Comparison of ENCODE assay signal across 8 mouse cellular contexts in the genomic region with DNA sequence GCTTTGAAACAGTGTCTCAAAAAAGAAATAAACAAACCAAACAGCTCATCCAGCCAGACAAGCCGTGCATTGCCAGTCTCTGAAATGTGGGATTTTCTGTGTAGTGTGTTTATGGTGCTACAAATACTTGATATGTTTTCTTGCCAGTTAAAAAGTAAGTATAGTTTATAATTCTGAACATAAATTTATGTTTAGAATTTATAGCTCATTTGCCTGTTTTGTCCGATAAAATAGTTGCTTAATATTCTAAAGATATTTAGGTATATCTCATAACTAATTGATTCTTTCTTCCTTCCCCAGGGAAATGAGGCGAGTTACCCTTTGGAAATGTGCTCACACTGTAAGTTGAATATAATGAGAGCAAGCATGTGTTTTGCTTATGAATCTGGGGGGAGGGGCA. TPM values are rescaled to one million over a fixed set of nuclear protein-coding genes. Genes with fewer than 3 reads are reported as not detected.
DNase-seq lines count a peak whose midpoint lies in the region; ATAC-seq and TF ChIP-seq lines count a peak whose summit lies in the region.

A gene (plus strand): TSS at position 301 of the 400 bp plus-strand sequence.

- no peaks in the 10 kb centered on the region for H3K27me3 ChIP-seq in heart, embryonic 11.5 days (ENCODE audit: control insufficient read depth, insufficient read depth, low read length)
- no peaks in the 10 kb centered on the region for H3K27me3 ChIP-seq in heart, postnatal 0 days (ENCODE audit: control insufficient read depth, insufficient read depth, low read length)
- H3K27me3 ChIP-seq in midbrain, embryonic 11.5 days (ENCODE audit: control insufficient read depth, insufficient read depth, low read length) = no peaks in the 10 kb centered on the region

- WGBS in heart, embryonic 11.5 days (ENCODE audit: insufficient replicate concordance) = 90% methylated on average over 3 of the region's 3 CpGs
- 82% methylated on average over 3 of the region's 3 CpGs for WGBS in heart, postnatal 0 days
- 88% methylated on average over 3 of the region's 3 CpGs for WGBS in midbrain, embryonic 11.5 days

- intact Hi-C loops in left cerebral cortex, postnatal 14 days (cut with DNase I) = no loop called here

- no peak within 1 kb of the TSS for H3K4me2 ChIP-seq in heart, embryonic 11.5 days
- no peak within 1 kb of the TSS for H3K4me2 ChIP-seq in heart, postnatal 0 days (ENCODE audit: low read depth, low read length)
- H3K4me2 ChIP-seq in midbrain, embryonic 11.5 days = no peak within 1 kb of the TSS

- no peak for TF ChIP-seq CTCF in heart, postnatal 0 days (IDR thresholded peaks at IDR 0.05; ENCODE audit: low read depth)

- DNase-seq in heart, adult 9 months (ENCODE audit: low spot score in 2 of 2) = no peak
- DNase-seq in adrenal gland, postnatal 25 days = no peak
- DNase-seq in heart, postnatal 0 days (ENCODE audit: low spot score) = no peak
- DNase-seq in midbrain, embryonic 11.5 days (ENCODE audit: low spot score, missing footprints) = no peak
- DNase-seq in MN1 (ENCODE audit: low spot score) = no peak
- no peak for DNase-seq in left cerebral cortex, postnatal 14 days (ENCODE audit: low spot score in 2 of 2)
- no peak for DNase-seq in left cerebral cortex, adult 11 months (ENCODE audit: low spot score)

- H3K27ac ChIP-seq in heart, embryonic 11.5 days (ENCODE audit: low read depth, low read length) = no peak within 1 kb of the TSS
- H3K27ac ChIP-seq in heart, postnatal 0 days (ENCODE audit: low read depth) = no peak within 1 kb of the TSS
- H3K27ac ChIP-seq in midbrain, embryonic 11.5 days (ENCODE audit: low read depth, low read length) = no peak within 1 kb of the TSS

- H3K9me3 ChIP-seq in heart, embryonic 11.5 days (replicated peaks; ENCODE audit: control insufficient read depth, low read length) = no peaks in the 10 kb centered on the region
- no peaks in the 10 kb centered on the region for H3K9me3 ChIP-seq in heart, postnatal 0 days (replicated peaks; ENCODE audit: control insufficient read depth, low read length)
- H3K9me3 ChIP-seq in midbrain, embryonic 11.5 days (ENCODE audit: control insufficient read depth, low read length) = no peaks in the 10 kb centered on the region

- no peak for ATAC-seq in heart, embryonic 11.5 days (replicated peaks; ENCODE audit: insufficient number of reproducible peaks, low FRiP score, low TSS enrichment)
- no peak for ATAC-seq in heart, postnatal 0 days (ENCODE audit: insufficient read depth, low read depth)
- ATAC-seq in midbrain, embryonic 11.5 days (ENCODE audit: low FRiP score) = no peak

- H3K9ac ChIP-seq in heart, embryonic 11.5 days (ENCODE audit: low read depth, low read length) = no peak within 1 kb of the TSS
- H3K9ac ChIP-seq in heart, postnatal 0 days (replicated peaks; ENCODE audit: low read depth, low read length) = no peak within 1 kb of the TSS
- no peak within 1 kb of the TSS for H3K9ac ChIP-seq in midbrain, embryonic 11.5 days (ENCODE audit: low read length)

- H3K4me1 ChIP-seq in heart, embryonic 11.5 days (ENCODE audit: control insufficient read depth, insufficient read depth, low read length) = no peaks in the 10 kb centered on the region
- H3K4me1 ChIP-seq in heart, postnatal 0 days (ENCODE audit: control insufficient read depth, insufficient read depth) = no peaks in the 10 kb centered on the region
- H3K4me1 ChIP-seq in midbrain, embryonic 11.5 days (ENCODE audit: control insufficient read depth, insufficient read depth, low read length) = no peaks in the 10 kb centered on the region

- TF ChIP-seq EP300 in heart, postnatal 0 days (IDR thresholded peaks at IDR 0.05; ENCODE audit: low read depth) = no peak

- no peak within 1 kb of the TSS for H3K4me3 ChIP-seq in heart, embryonic 11.5 days (ENCODE audit: low read depth, low read length)
- H3K4me3 ChIP-seq in heart, postnatal 0 days (ENCODE audit: low read depth, low read length) = no peak within 1 kb of the TSS
- no peak within 1 kb of the TSS for H3K4me3 ChIP-seq in midbrain, embryonic 11.5 days (ENCODE audit: low read depth, low read length)

- no peaks in the 10 kb centered on the region for H3K36me3 ChIP-seq in heart, embryonic 11.5 days (ENCODE audit: control insufficient read depth, insufficient read depth, low read length)
- H3K36me3 ChIP-seq in heart, postnatal 0 days (replicated peaks; ENCODE audit: control insufficient read depth, insufficient read depth, low read length) = no peaks in the 10 kb centered on the region
- no peaks in the 10 kb centered on the region for H3K36me3 ChIP-seq in midbrain, embryonic 11.5 days (ENCODE audit: control insufficient read depth, insufficient read depth, low read length)

RNA-seq across cellular contexts. Expression of the gene that starts here (rescaled TPM):
- polyA plus RNA-seq in heart, embryonic 11.5 days (2014; fragmentation: Nextera tagmentation; extraction: Ambion mirVana) = 21.9 and 24.2 TPM in 2 replicates
- total RNA-seq in adrenal gland, postnatal 25 days (2021) = 16.7 and 19.8 TPM in 2 replicates
- 8.7 and 11.4 TPM in 2 replicates for total RNA-seq in heart, postnatal 0 days (2014; rRNA removed; ENCODE audit: low replicate concordance)
- 15.0 and 16.9 TPM in 2 replicates for polyA plus RNA-seq in heart, postnatal 0 days (2015; fragmentation: Nextera tagmentation; extraction: Ambion mirVana)
- 31.2 and 33.0 TPM in 2 replicates for polyA plus RNA-seq in midbrain, embryonic 11.5 days (2014; fragmentation: Nextera tagmentation; extraction: Ambion mirVana)
- total RNA-seq in left cerebral cortex, postnatal 14 days (2021) = 1 to 10 TPM; 6.0 to 6.8 TPM
